Mouse (Mus musculus): ENCODE results near the gene Dmwd.

DNA sequence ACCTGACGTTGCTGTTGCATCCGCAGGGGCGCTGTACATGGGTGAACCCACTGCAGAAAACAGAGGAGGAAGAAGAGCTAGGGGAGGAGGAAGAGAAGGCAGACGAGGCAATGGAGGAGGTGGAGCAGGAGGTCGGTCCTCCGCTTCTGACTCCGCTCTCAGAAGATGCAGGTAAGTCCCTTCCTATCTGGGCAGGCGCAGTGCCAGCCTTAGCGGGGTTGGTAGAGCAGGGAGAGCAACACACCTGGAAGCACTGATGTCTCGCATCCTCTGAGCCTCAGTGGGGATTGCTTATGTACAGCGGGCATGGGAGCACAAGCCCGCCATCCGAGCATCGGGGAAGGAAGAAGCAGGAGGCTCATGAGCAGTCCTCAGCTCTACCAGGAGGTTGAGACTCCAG, 9.0 kb upstream of the Dmwd start:
- no peak for TF ChIP-seq CTCF (IDR thresholded peaks at IDR 0.05; ENCODE audit: control insufficient read depth, insufficient read depth, insufficient read length)
- TF ChIP-seq USF1 (IDR thresholded peaks at IDR 0.05; ENCODE audit: low read depth): no peak
- no peak for TF ChIP-seq MYOD1 (IDR thresholded peaks at IDR 0.05; ENCODE audit: control insufficient read depth, insufficient read length, low read depth)
- TF ChIP-seq MAX (IDR thresholded peaks at IDR 0.05): no peak

Measured in C2C12 (cell line).